ENCODE assay signal across 15 mouse cellular contexts in the genomic region with DNA sequence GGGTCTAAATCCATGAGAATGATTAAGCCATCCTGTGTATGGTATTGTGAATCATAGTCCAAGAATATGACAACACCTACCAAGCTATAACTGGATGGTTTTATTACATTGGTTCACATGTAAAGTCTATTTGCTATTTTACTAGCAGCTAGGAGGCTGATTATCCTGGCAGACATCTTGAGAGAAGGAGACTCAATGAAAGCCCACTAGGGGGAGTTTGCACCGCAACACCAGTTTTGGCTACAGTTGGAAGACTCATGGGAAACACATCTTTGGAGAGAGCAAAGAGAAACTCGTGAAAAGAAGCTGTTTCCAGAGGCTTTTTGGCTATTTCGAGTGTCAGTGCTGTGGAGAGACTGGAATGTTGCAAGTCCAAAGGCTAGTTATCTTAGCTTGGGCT. TPM values are rescaled to one million over a fixed set of nuclear protein-coding genes. Genes with fewer than 3 reads are reported as not detected.
DNase-seq lines count a peak whose midpoint lies in the region; ATAC-seq and TF ChIP-seq lines count a peak whose summit lies in the region.
"Had no signal": no experiment of that assay in that cellular context is flagged by ENCODE, and none has a peak within 500 bp of the region (broad histone marks: within the 10 kb centered on the region; RNA-seq: fewer than 3 reads in every experiment).

No protein-coding gene starts in this region.

- no peaks in the 10 kb centered on the region for H3K9me3 ChIP-seq in intestine, postnatal 0 days (ENCODE audit: control insufficient read depth)
- no peaks in the 10 kb centered on the region for H3K9me3 ChIP-seq in intestine, embryonic 16.5 days (ENCODE audit: control insufficient read depth, low read length)
- H3K9me3 ChIP-seq: limb, embryonic 13.5 days had no signal

- H3K4me3 ChIP-seq in intestine, postnatal 0 days (ENCODE audit: low read depth, low read length), result no peak overlapping the region
- no peak overlapping the region for H3K4me3 ChIP-seq in intestine, embryonic 16.5 days (ENCODE audit: low read length)
- H3K4me3 ChIP-seq: limb, embryonic 13.5 days had no signal

- H3K4me2 ChIP-seq in intestine, postnatal 0 days (replicated peaks; ENCODE audit: low read depth), result no peak overlapping the region
- H3K4me2 ChIP-seq in intestine, embryonic 16.5 days (ENCODE audit: low read depth, low read length), result no peak overlapping the region
- H3K4me2 ChIP-seq: limb, embryonic 13.5 days had no signal

- DNase-seq in 3T3-L1 (ENCODE audit: low read depth, low spot score) (peak; percentile 31), NIH3T3 (ENCODE audit: low read depth) (peak; percentile 19)
- peak; percentile 4 for DNase-seq in embryo, embryonic 9.5 days (ENCODE audit: extremely low spot score)
- DNase-seq in cerebellum, postnatal 36 days, result no peak
- no peak for DNase-seq in adrenal gland, postnatal 14 days
- DNase-seq in cerebellum, adult 11-12 months, result no peak
- DNase-seq: cerebellum, postnatal 25 days; kidney, adult 11 months; lung, postnatal 14 days had no signal

- H3K27ac ChIP-seq in intestine, postnatal 0 days (ENCODE audit: low read depth, low read length), result no peak overlapping the region
- H3K27ac ChIP-seq in intestine, embryonic 16.5 days (ENCODE audit: low read length), result no peak overlapping the region
- H3K27ac ChIP-seq: limb, embryonic 13.5 days had no signal

- no peak for ATAC-seq in intestine, postnatal 0 days
- no peak for ATAC-seq in intestine, embryonic 16.5 days
- ATAC-seq: activated CD4-positive, CD25-positive, alpha-beta regulatory T cell, adult 4 months; CD4-positive, CD25-positive, alpha-beta regulatory T cell, adult 4 months had no signal

- TF ChIP-seq CTCF in intestine, postnatal 0 days (IDR thresholded peaks at IDR 0.05; ENCODE audit: low read depth), result peak; percentile 51

- H3K9ac ChIP-seq in intestine, postnatal 0 days (ENCODE audit: low read depth, low read length), result no peak overlapping the region
- no peak overlapping the region for H3K9ac ChIP-seq in intestine, embryonic 16.5 days (ENCODE audit: low read depth, low read length)
- H3K9ac ChIP-seq: limb, embryonic 13.5 days had no signal

- 40% methylated on average over 3 of the region's 3 CpGs for WGBS in intestine, postnatal 0 days
- 46% methylated on average over 3 of the region's 3 CpGs for WGBS in intestine, embryonic 16.5 days

- H3K4me1 ChIP-seq in intestine, postnatal 0 days (replicated peaks; ENCODE audit: control insufficient read depth, insufficient read depth, low read length), result no peaks in the 10 kb centered on the region
- H3K4me1 ChIP-seq in intestine, embryonic 16.5 days (ENCODE audit: control insufficient read depth, insufficient read depth, low read length), result no peaks in the 10 kb centered on the region
- H3K4me1 ChIP-seq: limb, embryonic 13.5 days had no signal

- no peaks in the 10 kb centered on the region for H3K27me3 ChIP-seq in intestine, postnatal 0 days (replicated peaks; ENCODE audit: control insufficient read depth, insufficient read depth, low read length)
- no peaks in the 10 kb centered on the region for H3K27me3 ChIP-seq in intestine, embryonic 16.5 days (replicated peaks; ENCODE audit: control insufficient read depth, insufficient read depth, low read length)
- H3K27me3 ChIP-seq: limb, embryonic 13.5 days had no signal

- H3K36me3 ChIP-seq in intestine, postnatal 0 days (ENCODE audit: control insufficient read depth, insufficient read depth), result no peaks in the 10 kb centered on the region
- no peaks in the 10 kb centered on the region for H3K36me3 ChIP-seq in intestine, embryonic 16.5 days (ENCODE audit: control insufficient read depth, insufficient read depth, low read length)
- H3K36me3 ChIP-seq: limb, embryonic 13.5 days had no signal

RNA-seq across cellular contexts. Expression of a gene that starts 55.5 kb away (rescaled TPM):
- 0.31 TPM in 1 of 2 replicates, not detected in the other for polyA plus RNA-seq in intestine, postnatal 0 days (2015; fragmentation: Nextera tagmentation; extraction: Ambion mirVana)
- 0.92 and 1.0 TPM in 2 replicates for polyA plus RNA-seq in intestine, embryonic 16.5 days (2015; fragmentation: Nextera tagmentation; extraction: Ambion mirVana)
- total RNA-seq in adrenal gland, postnatal 14 days (2021), result not detected in 2 replicates
- polyA plus RNA-seq: activated CD4-positive, CD25-positive, alpha-beta regulatory T cell, adult 4 months; CD4-positive, CD25-positive, alpha-beta regulatory T cell, adult 4 months; small intestine, adult 2 months had no signal

Comparison
In these comparisons a context has a peak if more than half of its experiments do, and no peak if none do; other contexts are left out.
1. DNase-seq: peak in 3T3-L1 (single experiment), NIH3T3 (single experiment) and embryo, embryonic 9.5 days (single experiment); none in cerebellum, postnatal 36 days (0 of 2), adrenal gland, postnatal 14 days (single experiment) and cerebellum, adult 11-12 months (single experiment).